Mouse (Mus musculus): ENCODE results near the gene Mier2. TPM values are rescaled to one million over a fixed set of nuclear protein-coding genes. Genes with fewer than 3 reads are reported as not detected.

Mier2 gene
- polyA plus RNA-seq, 1 experiment from 2014 or later = 64.4 TPM

Small RNA genes lying within 50 kb of the gene (microRNA-seq; reads per million reads assigned to microRNA genes)
- gene Mir6909 (ENCODE audit: insufficient number of aligned reads) = not detected

Other genes with a start within 250 kb of the Mier2 start
- gene Vmn2r82, start 198.7 kb downstream of the Mier2 start, polyA plus RNA-seq (2014; fragmentation: Nextera tagmentation; extraction: Ambion mirVana) = not detected in 2 replicates
- gene Vmn2r83, start 86.5 kb downstream of the Mier2 start, polyA plus RNA-seq (2014; fragmentation: Nextera tagmentation; extraction: Ambion mirVana) = not detected in 2 replicates
- gene Plpp2, start 21.4 kb downstream of the Mier2 start, polyA plus RNA-seq (2014; fragmentation: Nextera tagmentation; extraction: Ambion mirVana) = 14.2 and 15.6 TPM in 2 replicates
- not detected in 2 replicates for gene Theg, start 32.1 kb upstream of the Mier2 start, polyA plus RNA-seq (2014; fragmentation: Nextera tagmentation; extraction: Ambion mirVana)
- gene C2cd4c, start 58.8 kb upstream of the Mier2 start, polyA plus RNA-seq (2014; fragmentation: Nextera tagmentation; extraction: Ambion mirVana) = 0.04 and 0.09 TPM in 2 replicates
- 9.4 and 9.9 TPM in 2 replicates for gene Shc2, start 82.7 kb upstream of the Mier2 start, polyA plus RNA-seq (2014; fragmentation: Nextera tagmentation; extraction: Ambion mirVana)
- not detected in 2 replicates for gene Odf3l2, start 90.5 kb upstream of the Mier2 start, polyA plus RNA-seq (2014; fragmentation: Nextera tagmentation; extraction: Ambion mirVana)
- gene Madcam1, start 109.4 kb upstream of the Mier2 start, polyA plus RNA-seq (2014; fragmentation: Nextera tagmentation; extraction: Ambion mirVana) = 0.59 and 0.83 TPM in 2 replicates
- 59.7 and 65.2 TPM in 2 replicates for gene Tpgs1, start 114.2 kb upstream of the Mier2 start, polyA plus RNA-seq (2014; fragmentation: Nextera tagmentation; extraction: Ambion mirVana)
- gene Cdc34, start 127.0 kb upstream of the Mier2 start, polyA plus RNA-seq (2014; fragmentation: Nextera tagmentation; extraction: Ambion mirVana) = 180 and 185 TPM in 2 replicates
- 0.81 and 0.92 TPM in 2 replicates for gene Gzmm, start 133.8 kb upstream of the Mier2 start, polyA plus RNA-seq (2014; fragmentation: Nextera tagmentation; extraction: Ambion mirVana)
- gene Bsg, start 149.3 kb upstream of the Mier2 start, polyA plus RNA-seq (2014; fragmentation: Nextera tagmentation; extraction: Ambion mirVana) = 551 and 582 TPM in 2 replicates
- 0.15 and 0.40 TPM in 2 replicates for gene Hcn2, start 161.4 kb upstream of the Mier2 start, polyA plus RNA-seq (2014; fragmentation: Nextera tagmentation; extraction: Ambion mirVana)
- gene Polrmt, start 191.4 kb upstream of the Mier2 start, polyA plus RNA-seq (2014; fragmentation: Nextera tagmentation; extraction: Ambion mirVana) = 41.1 and 44.8 TPM in 2 replicates
- 0.36 and 0.40 TPM in 2 replicates for gene Fgf22, start 199.9 kb upstream of the Mier2 start, polyA plus RNA-seq (2014; fragmentation: Nextera tagmentation; extraction: Ambion mirVana)
- gene Rnf126, start 211.8 kb upstream of the Mier2 start, polyA plus RNA-seq (2014; fragmentation: Nextera tagmentation; extraction: Ambion mirVana) = 118 TPM in 2 replicates
- gene Fstl3, start 222.1 kb upstream of the Mier2 start, polyA plus RNA-seq (2014; fragmentation: Nextera tagmentation; extraction: Ambion mirVana) = 0.41 and 1.0 TPM in 2 replicates
- not detected in 2 replicates for gene Prss57, start 235.8 kb upstream of the Mier2 start, polyA plus RNA-seq (2014; fragmentation: Nextera tagmentation; extraction: Ambion mirVana)
- 140 and 157 TPM in 2 replicates for gene Palm, start 238.4 kb upstream of the Mier2 start, polyA plus RNA-seq (2014; fragmentation: Nextera tagmentation; extraction: Ambion mirVana)

All from forebrain, embryonic 11.5 days (tissue).